Mouse (Mus musculus): Measurements from ENCODE around the gene Msn.

Gene Msn

DNA sequence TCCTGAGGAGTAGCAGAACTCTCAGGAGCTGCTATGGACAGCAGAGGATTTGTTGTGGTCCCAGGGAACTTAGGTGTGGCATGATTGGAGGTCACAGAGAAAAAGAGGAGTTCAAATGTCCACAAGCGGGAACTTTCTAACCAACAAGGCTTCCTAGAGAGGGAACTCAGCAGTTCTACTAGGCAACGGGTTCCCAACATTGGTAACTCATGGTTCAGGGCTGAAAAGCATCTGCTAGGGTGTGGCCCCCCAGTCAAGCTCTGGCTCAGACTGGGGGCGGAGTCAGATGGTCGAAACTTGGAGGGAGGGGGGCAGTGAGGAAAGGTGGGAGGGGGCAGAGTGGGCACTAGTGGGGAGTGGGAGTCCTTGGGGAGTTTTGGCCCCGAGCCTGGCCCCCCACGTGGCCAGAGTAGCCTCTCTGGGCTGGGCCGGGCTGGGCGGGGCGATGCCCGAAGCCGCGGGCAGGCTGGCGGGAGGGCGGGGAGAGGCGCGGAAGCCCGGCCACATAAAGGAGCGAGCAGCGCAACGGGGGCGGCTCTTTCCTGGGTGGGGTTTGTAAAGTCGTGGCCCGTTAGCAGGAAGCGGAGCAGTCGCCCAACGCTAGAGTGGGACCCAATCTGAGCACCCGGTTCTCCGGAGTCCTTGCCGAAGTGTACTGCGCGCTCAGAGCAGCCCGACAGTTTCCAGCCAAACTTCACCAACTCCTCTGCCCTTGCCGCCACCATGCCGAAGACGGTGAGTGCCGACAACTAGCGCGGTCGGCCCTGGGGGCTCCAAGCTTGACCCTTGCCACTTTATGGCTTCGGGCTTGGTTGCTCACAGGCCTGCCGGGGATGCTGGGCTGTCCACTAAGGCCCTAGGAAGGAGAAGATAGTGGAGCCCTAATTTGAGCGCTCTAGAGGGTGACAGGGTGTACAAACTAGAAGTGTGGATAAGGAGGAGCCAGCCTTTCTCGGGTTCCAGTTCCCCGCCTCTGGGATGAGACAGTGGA is at the start of gene Msn:
Gene Msn, plus strand, starts transcription at position 534 of the 991 bp plus-strand sequence.
- in situ Hi-C loops (cut with MboI) = loop anchor here (5.0 kb wide), 1 partner anchor 36 kb away; no protein-coding TSS in a partner anchor

DNA sequence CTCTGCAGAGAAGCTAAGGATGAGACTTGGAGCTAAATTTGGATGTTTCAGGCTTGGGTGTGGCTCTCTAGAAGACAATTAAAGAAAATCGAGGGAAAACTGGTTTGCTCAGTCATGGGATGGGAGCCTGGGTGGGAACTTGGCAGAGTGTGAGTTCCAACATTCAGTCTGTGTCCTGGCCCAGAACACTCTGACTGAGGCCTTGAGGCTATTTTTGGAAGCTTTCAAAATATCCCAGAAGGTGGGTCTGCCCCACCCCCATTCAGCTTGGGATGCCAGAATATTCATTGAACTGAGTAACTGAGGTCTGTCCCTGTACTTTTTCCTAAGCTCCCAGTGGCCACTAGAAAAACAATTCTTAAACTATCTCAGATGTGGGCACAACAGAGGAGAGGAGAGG is 43.0 kb upstream of the Msn start:
- in situ Hi-C loops (cut with MboI) = no loop called here

DNA sequence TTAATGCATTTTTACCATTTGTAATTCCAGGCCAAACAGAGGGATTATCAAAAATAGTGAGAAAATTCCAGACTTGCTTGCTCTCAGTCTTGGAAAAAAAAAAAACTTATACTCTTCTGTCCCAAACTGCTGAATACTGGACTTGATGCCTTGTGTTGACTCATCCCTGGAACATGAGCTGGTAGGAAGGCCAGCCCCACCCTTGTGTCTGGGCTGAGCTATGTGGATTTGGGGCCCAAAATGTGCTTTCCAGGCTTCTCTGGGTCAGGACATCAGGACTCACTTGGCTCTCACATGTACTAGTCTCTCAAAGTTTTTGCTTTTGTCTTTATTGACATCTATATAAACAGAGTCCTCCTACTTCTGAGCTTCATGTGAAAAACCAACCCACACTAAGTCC is 18.1 kb upstream of the Msn start:
- in situ Hi-C loops (cut with MboI) = no loop called here

DNA sequence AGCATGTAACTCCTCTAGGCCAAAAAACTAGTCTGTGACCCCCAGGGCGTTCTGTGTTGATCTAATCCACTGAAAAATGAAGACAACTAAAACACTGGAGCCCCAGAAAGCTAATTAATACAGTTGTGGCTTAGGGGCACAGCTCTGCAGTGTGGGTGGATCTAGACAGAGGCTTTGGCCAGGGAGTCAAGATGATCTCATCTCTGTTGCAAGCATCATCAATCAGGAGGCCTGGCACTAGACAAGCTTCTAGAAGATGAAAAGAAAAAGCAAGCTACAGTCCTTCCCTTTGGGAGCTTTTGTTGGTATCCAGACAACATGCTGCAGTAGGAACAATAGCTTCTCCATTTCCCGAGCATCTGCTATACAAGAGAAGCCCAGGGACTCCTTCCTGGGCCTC is 9.6 kb upstream of the Msn start:
- in situ Hi-C loops (cut with MboI) = no loop called here

DNA sequence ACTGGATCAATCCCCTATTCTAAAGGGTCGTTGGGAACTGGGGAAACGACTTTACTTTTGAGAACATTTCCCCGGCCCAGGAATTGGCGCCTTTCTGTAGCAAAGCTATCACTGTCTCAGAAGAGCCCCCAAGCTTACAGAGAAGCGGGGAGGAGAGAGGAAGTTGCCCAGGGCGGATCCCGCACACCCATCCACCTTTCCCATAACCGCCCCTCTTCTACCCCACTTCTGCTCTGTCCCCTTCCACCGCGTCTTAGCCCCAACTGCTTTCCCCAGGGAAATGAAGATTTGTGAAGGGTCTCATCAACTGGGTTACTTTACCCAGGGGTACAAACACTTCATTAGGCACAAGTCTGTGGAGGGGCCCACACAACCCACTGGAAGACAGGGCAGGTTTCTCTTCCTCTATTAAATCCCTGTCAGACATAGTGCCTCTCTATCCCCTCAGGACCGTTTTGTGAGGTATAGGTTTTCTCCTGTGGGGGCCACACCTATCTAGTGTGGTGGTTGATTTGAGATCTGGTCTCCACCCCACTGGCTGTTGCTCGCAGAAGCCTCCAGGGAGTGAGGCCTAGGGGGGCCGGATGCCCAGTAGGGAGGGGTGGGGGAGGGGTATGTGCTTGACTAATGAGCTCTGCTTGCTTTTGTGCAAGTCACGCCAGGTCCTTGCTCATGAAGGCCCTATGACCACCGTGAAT is 820 bp downstream of the Msn start:
- in situ Hi-C loops (cut with MboI) = loop anchor here (5.0 kb wide), 1 partner anchor 36 kb away; no protein-coding TSS in a partner anchor

DNA sequence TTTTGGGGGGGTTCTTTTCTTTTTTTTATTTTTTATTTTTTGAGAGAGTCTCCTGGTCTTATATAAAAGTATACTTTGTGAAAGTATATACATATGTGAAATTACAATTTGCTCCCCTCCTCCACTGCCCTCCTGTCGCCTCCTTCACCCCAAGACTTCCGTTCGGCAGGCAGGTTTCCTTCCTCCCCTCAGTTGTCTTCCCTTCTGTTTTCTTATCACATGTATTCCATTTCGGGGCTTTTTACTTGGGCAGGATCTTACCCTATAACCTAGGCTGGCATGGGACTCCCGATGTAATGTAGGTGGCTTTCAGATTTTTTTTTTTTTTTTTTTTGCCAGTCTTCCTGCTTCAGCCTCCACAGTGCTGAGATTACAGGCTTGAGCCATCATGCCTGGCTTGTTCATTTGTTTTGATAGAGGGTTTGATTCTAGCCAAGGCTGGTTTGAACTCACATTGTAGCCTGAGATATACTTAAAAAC is 1.7 kb downstream of the Msn start:
- in situ Hi-C loops (cut with MboI) = loop anchor here (5.0 kb wide), 1 partner anchor 35 kb away; no protein-coding TSS in a partner anchor

DNA sequence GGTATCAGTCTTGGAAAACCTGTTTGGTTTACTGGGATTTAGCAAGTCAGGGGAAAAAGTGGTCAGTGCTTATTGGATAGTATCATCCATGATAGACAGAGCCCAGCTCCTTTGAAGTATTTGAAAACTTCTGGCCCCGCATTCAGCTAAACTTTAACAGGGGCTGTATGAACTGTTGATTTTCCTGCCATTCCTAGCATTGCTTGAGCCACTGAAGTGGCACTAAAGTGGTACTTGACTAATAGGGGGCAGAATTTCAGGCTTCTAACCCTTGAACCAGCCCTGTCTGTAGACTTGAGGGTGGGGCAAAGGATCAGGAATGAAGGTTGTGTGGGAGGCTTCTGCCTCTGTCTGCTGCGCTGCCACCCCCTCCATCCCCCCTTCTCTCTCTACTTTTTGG is 3.2 kb downstream of the Msn start:
- in situ Hi-C loops (cut with MboI) = loop anchor here (5.0 kb wide), 1 partner anchor 33 kb away; no protein-coding TSS in a partner anchor

DNA sequence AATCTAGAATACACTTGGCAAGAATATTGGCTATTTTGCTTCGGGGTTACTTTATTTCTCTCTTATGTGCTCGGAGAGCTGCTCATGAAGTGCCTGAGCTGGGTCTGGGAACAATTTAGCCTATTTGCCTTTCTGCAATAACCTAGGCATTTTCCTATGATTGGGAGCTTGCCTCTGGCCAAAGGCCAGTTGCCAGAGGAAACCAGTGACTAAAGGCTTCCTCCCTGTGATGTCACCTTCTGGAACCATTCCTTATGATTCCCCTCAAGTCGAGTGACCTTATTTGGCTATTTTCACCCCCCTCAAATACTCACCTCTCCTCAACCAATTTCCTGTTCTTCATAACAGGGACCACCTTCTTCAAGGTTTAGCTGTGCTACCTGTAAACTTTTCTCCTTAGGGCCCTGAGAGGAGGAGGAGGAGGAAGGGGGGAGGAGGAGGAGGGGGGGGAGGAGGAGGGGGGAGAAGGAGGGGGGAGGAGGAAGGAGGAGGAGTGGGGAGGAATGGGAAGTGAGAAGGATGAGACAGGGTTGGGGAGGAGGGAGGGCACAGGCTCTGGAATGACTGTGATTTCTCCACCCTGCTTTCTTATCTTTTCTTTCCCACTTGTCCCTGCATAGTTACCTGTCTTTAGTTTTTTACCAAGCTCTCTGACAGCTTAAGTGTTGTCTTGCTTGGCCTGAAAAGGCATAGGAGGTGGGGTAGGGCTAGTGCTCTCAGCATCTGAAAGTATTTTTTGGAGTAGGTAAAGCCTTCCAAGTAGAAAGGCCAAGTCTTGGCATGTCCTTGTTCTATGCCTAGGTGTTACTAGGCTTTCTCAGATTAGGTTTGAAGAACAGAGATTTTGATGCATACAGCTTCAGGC is 11.8 kb downstream of the Msn start:
- in situ Hi-C loops (cut with MboI) = no loop called here

DNA sequence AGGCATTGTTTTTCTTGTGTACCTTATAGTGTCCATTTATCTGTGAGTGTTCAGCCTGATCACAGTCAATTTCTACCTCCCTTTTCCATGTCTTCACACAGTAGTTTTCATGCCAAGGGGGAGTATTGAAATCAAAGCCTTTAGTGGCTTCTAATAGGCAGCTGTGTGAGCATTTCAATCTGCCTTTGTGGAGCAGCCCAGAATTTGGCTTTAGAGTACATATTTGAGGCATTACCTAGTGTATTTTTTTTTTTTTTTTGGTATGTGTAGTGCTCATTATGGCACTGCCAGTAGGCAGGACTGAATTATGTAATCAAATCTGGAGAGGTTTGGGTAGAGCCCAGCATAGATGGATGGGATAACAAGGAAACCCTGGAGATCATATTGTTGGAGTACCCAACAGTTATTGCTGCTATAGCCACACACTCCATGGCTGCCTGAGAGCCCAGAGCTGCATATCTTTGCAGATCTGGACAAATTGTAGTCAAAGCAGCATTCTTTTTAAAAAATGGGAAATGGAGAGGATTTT is 17.3 kb downstream of the Msn start:
- in situ Hi-C loops (cut with MboI) = no loop called here

DNA sequence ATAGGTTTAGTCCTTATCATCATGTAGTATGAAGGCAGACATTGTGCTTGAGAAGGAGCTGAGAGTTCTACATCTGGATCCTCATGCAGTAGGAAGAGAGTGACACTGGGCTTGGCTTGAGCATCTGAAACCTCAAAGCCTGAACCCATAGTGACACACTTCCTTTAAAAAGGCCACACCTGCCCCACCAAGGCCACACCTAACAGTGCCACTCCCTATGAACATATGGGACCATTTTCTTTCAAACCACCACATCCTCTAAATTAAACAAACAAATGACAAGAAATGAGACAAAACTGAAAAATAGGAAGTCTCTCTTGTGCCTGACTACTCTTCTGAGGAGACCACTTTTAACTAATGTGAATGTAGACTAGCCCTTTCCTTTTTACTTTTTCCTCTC is 19.7 kb downstream of the Msn start:
- in situ Hi-C loops (cut with MboI) = no loop called here

DNA sequence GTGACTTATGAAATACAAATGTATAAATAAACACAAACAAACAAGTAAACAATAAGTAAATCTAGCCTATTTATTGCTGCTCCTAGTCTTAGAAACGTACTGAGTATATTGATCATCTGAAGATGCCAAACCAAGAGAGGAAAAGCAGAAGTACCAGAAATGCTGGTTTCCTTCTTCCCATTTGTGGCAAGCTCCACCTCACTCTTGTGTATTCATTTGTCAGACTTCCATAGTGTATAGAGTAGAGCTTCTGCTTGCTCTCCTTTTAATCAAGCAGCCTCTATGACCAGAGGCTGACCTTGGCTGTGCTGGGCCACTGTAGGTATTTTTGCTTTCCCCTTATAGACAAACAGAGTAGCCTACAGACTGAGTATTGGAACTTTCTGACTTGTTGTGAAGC is 21.5 kb downstream of the Msn start:
- in situ Hi-C loops (cut with MboI) = no loop called here

DNA sequence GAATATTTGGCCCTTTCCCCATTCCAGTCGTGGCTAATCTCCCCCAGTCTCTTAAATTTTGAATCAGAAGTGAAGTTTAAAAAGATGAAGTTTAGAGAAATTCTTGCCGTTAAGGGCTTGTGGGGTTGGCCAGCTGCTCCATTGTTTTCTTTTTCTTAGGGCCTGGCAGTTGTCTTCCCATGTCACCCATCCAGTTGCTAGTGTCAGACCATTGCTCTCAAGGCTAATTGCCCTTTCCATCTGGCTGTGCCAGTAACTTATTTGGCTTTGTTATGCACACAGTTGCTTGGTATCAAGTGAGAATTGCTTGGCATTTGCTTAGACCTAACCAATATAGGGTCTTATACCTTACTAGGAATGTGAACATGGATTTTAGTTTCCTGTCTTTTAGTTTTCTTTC is 24.2 kb downstream of the Msn start:
- in situ Hi-C loops (cut with MboI) = no loop called here

DNA sequence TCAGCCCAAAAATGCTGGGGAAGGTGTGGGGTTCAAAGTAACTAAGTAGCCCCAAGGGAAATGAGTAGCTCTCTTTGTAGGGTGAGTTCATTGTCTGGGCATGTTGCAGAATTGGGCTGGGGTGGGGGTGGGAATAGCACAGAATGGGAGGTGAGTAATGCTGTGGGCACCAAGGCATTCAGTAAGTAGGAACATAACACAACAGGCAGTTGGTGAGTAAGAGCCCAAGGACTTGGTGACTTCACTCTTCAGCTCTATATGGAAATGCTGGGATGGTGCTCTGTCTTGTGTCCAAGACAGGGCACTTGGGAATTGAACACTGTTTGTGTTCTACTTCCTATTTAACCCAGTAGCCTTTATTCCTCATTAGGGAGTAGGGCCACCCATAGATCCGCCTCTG is 26.1 kb downstream of the Msn start:
- in situ Hi-C loops (cut with MboI) = no loop called here

DNA sequence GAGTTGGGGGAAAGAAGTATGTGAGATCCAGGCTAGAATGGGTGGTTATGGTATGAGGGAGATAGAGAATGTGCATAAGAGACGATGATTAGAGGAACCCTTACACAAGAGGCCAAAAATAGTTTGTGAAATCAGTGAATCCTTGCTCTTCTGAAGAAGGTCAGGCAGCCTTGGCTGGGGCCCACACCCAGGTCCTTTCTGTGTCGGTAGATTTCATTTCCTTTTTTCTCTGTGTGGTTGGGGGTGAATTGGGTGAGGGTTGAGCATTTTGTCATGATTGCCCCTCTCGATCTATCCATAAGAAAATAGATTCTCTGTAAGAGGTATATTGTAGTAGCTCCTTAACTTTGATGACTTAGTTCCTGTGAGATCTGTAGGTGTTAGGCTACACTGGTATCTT is 31.0 kb downstream of the Msn start:
- in situ Hi-C loops (cut with MboI) = no loop called here

DNA sequence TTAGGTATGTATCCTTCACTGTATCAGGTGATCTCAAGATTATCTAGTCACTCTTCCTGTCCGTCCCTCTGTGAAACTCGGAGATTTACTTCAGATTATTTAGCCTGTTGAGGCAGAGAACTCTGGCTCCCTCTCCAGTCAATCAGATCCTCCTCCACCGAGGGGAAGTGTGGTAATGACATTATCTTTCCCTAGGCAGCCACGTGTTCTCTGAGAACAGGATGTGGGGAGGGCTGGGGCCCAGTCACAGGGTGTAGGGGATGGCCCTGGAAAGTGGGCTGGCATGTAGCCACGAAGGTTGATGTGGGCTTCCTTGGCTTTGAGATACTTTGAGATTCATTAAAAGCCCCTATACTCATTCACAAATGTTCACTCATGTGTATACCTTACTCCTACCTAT is 34.3 kb downstream of the Msn start:
- in situ Hi-C loops (cut with MboI) = loop anchor here (5.0 kb wide), 1 partner anchor 33 kb away; the partner anchor contains the start of gene Msn

DNA sequence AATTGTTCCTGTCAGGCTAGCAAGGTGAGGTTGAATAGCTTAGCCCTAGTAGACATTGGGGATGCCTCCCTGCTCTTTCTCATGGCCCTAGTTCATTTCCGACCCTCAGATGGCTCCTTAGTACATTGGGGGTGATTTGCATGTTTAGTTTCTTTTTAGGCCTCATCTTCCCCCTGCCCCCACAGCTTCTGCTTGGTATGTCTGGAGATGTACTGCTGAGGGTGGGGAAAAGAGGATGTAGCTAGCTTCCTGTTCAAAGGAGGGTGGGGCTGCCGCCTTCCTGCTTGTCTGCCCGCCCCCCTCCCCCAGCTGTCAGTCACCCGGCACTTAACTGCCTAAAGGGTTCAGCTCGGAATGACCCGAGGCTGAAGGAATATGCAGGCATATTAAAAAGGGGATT is 34.8 kb downstream of the Msn start:
- in situ Hi-C loops (cut with MboI) = loop anchor here (5.0 kb wide), 1 partner anchor 33 kb away; the partner anchor contains the start of gene Msn

DNA sequence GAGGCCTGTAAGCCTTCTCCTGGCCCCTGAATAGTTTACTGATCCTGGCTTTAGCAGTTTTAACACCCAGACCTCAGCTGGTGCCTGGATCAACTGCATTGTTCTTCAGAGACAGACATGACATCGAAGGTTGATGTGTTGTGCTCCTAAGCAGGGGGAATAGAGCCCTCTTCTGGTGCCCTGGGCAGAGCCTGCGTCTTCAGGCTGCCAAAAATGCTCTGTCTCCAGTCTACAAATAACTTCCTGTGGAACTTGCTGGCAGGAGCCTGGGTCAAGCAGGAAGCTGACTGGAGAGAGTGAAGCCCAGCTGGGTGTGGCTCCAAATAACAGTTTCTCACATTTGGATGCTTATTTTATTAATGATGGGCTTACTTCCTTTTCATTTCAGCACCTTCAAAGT is 37.4 kb downstream of the Msn start:
- in situ Hi-C loops (cut with MboI) = loop anchor here (5.0 kb wide), 1 partner anchor 36 kb away; the partner anchor contains the start of gene Msn

DNA sequence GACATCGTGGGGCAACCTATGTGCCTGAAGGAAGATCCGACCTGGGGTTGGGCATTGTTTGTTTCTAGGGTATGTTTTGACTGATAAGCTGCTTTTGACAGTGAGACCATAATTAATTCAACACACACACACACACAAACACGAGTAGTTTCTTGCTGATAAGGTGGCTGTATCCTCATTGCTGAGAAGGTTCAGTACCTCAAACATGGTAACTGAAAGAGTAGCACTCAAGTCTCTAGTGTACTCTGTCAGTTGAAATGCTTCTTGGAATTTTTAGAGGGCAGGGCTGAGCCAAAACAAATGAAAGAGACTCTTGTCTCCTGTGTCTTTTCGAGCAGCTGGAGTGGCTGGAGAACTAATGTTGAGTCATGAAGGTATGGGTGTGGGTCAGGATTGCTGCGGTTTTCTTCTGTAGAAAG is 38.4 kb downstream of the Msn start:
- in situ Hi-C loops (cut with MboI) = loop anchor here (5.0 kb wide), 1 partner anchor 37 kb away; the partner anchor contains the start of gene Msn

DNA sequence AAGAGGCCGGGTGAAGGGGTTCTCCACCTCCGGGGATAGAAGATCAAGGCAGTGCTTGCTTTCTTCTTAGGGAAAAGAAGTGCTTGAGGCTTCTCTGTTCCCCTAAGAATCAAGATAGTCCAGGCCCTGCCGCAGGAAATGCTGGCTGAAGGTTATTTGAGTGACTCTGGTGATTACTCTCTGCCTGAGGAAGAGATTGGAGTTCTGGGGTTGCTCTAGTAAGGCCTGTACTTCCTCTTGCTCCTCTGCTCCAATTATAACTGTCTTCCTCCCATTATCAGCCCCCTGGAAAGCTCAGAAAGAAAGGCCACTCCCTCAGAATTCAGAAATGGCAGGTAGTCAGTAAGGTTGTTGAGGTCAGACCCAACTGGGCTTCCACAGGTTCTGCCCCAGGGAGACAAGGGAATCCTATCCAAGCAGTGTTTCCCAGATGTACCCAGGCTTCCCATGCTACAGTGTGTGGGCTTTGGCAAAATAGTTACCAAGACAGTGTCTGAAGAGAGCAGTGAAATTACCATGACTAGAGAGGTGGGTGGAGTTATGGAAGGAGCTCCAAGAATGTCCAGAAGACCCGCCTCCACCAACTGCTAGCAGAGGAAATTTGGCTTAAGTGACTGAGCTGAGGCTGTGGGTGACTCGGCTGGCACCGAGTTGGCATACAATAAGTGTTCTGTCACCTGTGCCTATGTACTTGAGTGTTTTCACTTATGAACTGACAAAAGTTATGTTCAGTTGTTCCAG is 39.2 kb downstream of the Msn start:
- in situ Hi-C loops (cut with MboI) = loop anchor here (5.0 kb wide), 1 partner anchor 38 kb away; the partner anchor contains the start of gene Msn

DNA sequence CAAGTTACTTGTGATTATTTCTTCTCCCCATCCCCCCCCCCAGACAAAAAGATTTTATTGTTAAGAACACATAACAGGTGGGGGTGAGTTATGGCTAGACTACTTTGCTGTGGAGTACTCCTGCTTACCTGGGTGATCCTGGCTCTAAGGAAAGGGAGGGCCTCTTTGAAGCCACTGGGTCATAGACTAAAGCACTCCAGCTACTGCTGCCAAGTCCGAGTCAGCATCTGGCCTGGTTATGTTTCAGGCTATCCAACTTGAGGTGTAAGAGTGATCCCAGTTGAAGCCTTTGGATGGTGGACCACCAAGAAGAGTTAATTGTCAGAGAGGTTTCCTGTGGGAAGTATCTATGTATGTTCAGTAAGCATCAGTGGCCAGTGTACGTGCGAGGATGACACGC is 39.7 kb downstream of the Msn start:
- in situ Hi-C loops (cut with MboI) = no loop called here
